Mouse (Mus musculus): ENCODE results near the gene Ywhae.
A peak's percentile ranks its signal among the peaks of the same experiment; 100 is the strongest.

Gene Ywhae

GRCm38 (mm10) chr11:75737806-75738476, 5.3 kb downstream of the Ywhae start:
- DNase-seq (ENCODE audit: low spot score): no peak

GRCm38 (mm10) chr11:75738477-75738821, 5.8 kb downstream of the Ywhae start:
- no peak for DNase-seq (ENCODE audit: low spot score)

GRCm38 (mm10) chr11:75740204-75740603, 7.5 kb downstream of the Ywhae start:
- DNase-seq (ENCODE audit: low spot score): peak; percentile 37

GRCm38 (mm10) chr11:75741615-75742014, 8.9 kb downstream of the Ywhae start:
- DNase-seq (ENCODE audit: low spot score): no peak

GRCm38 (mm10) chr11:75744761-75745160, 12.1 kb downstream of the Ywhae start:
- no peak for DNase-seq (ENCODE audit: low spot score)

GRCm38 (mm10) chr11:75750537-75750936, 17.9 kb downstream of the Ywhae start:
- DNase-seq (ENCODE audit: low spot score): no peak

- no peak for DNase-seq (ENCODE audit: low spot score)
Observed at GRCm38 (mm10) chr11:75751082-75751481, 18.4 kb downstream of the Ywhae start.

GRCm38 (mm10) chr11:75756687-75757086, 24.0 kb downstream of the Ywhae start:
- no peak for DNase-seq (ENCODE audit: low spot score)

- DNase-seq (ENCODE audit: low spot score): no peak
Observed at GRCm38 (mm10) chr11:75758553-75758952, 25.9 kb downstream of the Ywhae start.

- no peak for DNase-seq (ENCODE audit: low spot score)
Observed at GRCm38 (mm10) chr11:75760785-75761184, 28.1 kb downstream of the Ywhae start.

GRCm38 (mm10) chr11:75762708-75763107, 30.0 kb downstream of the Ywhae start:
- no peak for DNase-seq (ENCODE audit: low spot score)

- no peak for DNase-seq (ENCODE audit: low spot score)
Observed at GRCm38 (mm10) chr11:75764521-75765023, 31.9 kb downstream of the Ywhae start.

- no peak for DNase-seq (ENCODE audit: low spot score)
Observed at GRCm38 (mm10) chr11:75765161-75765560, 32.5 kb downstream of the Ywhae start.

- no peak for DNase-seq (ENCODE audit: low spot score)
Observed at GRCm38 (mm10) chr11:75767014-75767413, 34.3 kb downstream of the Ywhae start.

- no peak for DNase-seq (ENCODE audit: low spot score)
Observed at GRCm38 (mm10) chr11:75768091-75768989, 35.7 kb downstream of the Ywhae start.

- DNase-seq (ENCODE audit: low spot score): peak; percentile 88
Observed at GRCm38 (mm10) chr11:75769206-75769605, 36.5 kb downstream of the Ywhae start.

GRCm38 (mm10) chr11:75772562-75772961, 39.9 kb downstream of the Ywhae start:
- no peak for DNase-seq (ENCODE audit: low spot score)

GRCm38 (mm10) chr11:75775919-75776318, 43.2 kb downstream of the Ywhae start:
- no peak for DNase-seq (ENCODE audit: low spot score)

- DNase-seq (ENCODE audit: low spot score): peak; percentile 78
Observed at GRCm38 (mm10) chr11:75781919-75782318, 49.2 kb downstream of the Ywhae start.

- no peak for DNase-seq (ENCODE audit: low spot score)
Observed at GRCm38 (mm10) chr11:75783799-75784198, 51.1 kb downstream of the Ywhae start.

- no peak for DNase-seq (ENCODE audit: low spot score)
Observed at GRCm38 (mm10) chr11:75785897-75786296, 53.2 kb downstream of the Ywhae start.

GRCm38 (mm10) chr11:75792535-75792934, 59.9 kb downstream of the Ywhae start:
- DNase-seq (ENCODE audit: low spot score): no peak

- no peak for DNase-seq (ENCODE audit: low spot score)
Observed at GRCm38 (mm10) chr11:75793351-75793750, 60.7 kb downstream of the Ywhae start.

All from lung, postnatal 25 days (tissue).